Mouse (Mus musculus): ENCODE measurements at regions not wholly inside any gene's neighbourhood (a gene's known extent, or its start where the extent isn't known, plus 50 kb on each side); places are given as distances from the start of the nearest gene placed in this dataset.
A peak's percentile ranks its signal among the peaks of the same experiment; 100 is the strongest.

DNA sequence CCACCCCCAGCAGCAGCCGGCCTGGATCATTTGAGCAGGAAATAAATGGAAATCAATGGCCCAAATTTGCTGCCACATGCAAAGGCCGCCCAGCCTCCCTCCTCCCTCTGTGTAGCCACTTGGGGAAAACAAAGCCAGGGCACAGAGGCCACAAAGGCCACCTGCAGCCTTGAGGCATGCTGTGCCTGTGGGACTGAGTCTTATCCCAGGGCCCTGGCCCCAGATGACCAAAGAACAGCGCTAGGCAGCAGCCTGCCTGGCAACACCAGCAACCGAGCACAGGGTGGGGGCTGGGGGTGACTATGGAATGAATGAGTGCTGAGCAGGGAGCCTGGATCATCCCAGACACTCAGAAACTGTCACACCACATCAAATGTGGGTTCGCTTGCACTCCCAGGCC lies 61.2 kb upstream of the Zmiz1 start:
- ATAC-seq (ENCODE audit: low read depth) = no peak

GRCm38 (mm10) chr14:25398745-25399144 lies 60.2 kb upstream of the Zmiz1 start:
- H3K27ac ChIP-seq (ENCODE audit: low read length) = no peak overlapping the region
- no peaks in the 10 kb centered on the region for H3K27me3 ChIP-seq (ENCODE audit: control insufficient read depth, insufficient read depth, low read depth, low read length)
- ATAC-seq (ENCODE audit: low read depth) = no peak
- H3K4me3 ChIP-seq (ENCODE audit: low read length) = no peak overlapping the region
- H3K4me1 ChIP-seq (replicated peaks; ENCODE audit: control insufficient read depth, insufficient read depth, low read length) = peaks cover 8% of the 10 kb centered on the region
- H3K4me2 ChIP-seq (ENCODE audit: low read depth, low read length) = no peak overlapping the region
- no peaks in the 10 kb centered on the region for H3K36me3 ChIP-seq (ENCODE audit: control insufficient read depth, insufficient read depth, low read length)
- H3K9me3 ChIP-seq (ENCODE audit: control insufficient read depth, low read length) = no peaks in the 10 kb centered on the region
- 88% methylated on average over 5 of the region's 5 CpGs for WGBS
- no peak overlapping the region for H3K9ac ChIP-seq (ENCODE audit: low read length)

More for the DNA sequence above, 61.2 kb upstream of the Zmiz1 start:
- Histone ChIP-seq H3K9me3 (ENCODE audit: control insufficient read depth, low read length) (no peaks in the 10 kb centered on the region), H3K4me1 (replicated peaks; ENCODE audit: control insufficient read depth, insufficient read depth, low read length) (peaks cover 8% of the 10 kb centered on the region), H3K36me3 (ENCODE audit: control insufficient read depth, insufficient read depth, low read length) (no peaks in the 10 kb centered on the region), H3K4me2 (ENCODE audit: low read depth, low read length) (no peak overlapping the region), H3K27me3 (ENCODE audit: control insufficient read depth, insufficient read depth, low read depth, low read length) (no peaks in the 10 kb centered on the region), H3K4me3 (ENCODE audit: low read length) (no peak overlapping the region), H3K27ac (ENCODE audit: low read length) (no peak overlapping the region), H3K9ac (ENCODE audit: low read length) (0 out of 2 replicates have a peak overlapping the region, but pooled peaks have one; percentile 21)
- 46% methylated on average over 5 of the region's 5 CpGs for WGBS

DNA sequence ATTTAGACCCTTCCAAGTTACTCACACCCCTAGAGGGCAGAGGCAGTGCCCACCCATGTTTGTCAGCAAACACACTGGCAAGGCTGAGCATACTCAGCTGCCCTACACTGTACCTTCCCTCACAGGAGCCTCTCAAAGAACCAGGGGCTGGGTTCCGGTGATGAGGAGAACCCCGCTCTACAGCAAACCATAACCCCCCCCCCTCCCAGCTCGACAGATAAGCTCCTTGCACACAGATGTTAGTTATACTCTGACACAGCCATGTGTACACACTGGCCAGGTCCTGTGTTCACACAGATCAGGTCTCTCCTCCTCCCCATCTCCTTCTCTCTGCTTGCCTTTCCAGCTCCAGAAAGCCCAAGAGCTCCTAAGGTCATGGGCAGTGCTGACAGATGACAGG lies 59.7 kb upstream of the Zmiz1 start:
- Histone ChIP-seq H3K36me3 (ENCODE audit: control insufficient read depth, insufficient read depth, low read length) (no peaks in the 10 kb centered on the region), H3K27ac (ENCODE audit: low read length) (no peak overlapping the region), H3K4me3 (ENCODE audit: low read length) (no peak overlapping the region), H3K4me1 (replicated peaks; ENCODE audit: control insufficient read depth, insufficient read depth, low read length) (peaks cover 8% of the 10 kb centered on the region), H3K9ac (ENCODE audit: low read length) (no peak overlapping the region), H3K27me3 (ENCODE audit: control insufficient read depth, insufficient read depth, low read depth, low read length) (no peaks in the 10 kb centered on the region), H3K9me3 (ENCODE audit: control insufficient read depth, low read length) (no peaks in the 10 kb centered on the region), H3K4me2 (ENCODE audit: low read depth, low read length) (no peak overlapping the region)
- WGBS = 34% methylated on average over 3 of the region's 3 CpGs
- no peak for ATAC-seq (ENCODE audit: low read depth)

- Histone ChIP-seq H3K36me3 (ENCODE audit: control insufficient read depth, insufficient read depth, low read length) (no peaks in the 10 kb centered on the region), H3K27ac (ENCODE audit: low read length) (peak overlapping the region; percentile 65), H3K4me3 (ENCODE audit: low read length) (no peak overlapping the region), H3K4me2 (ENCODE audit: low read depth, low read length) (no peak overlapping the region), H3K4me1 (replicated peaks; ENCODE audit: control insufficient read depth, insufficient read depth, low read length) (peaks cover 8% of the 10 kb centered on the region), H3K27me3 (ENCODE audit: control insufficient read depth, insufficient read depth, low read depth, low read length) (no peaks in the 10 kb centered on the region), H3K9ac (ENCODE audit: low read length) (no peak overlapping the region), H3K9me3 (ENCODE audit: control insufficient read depth, low read length) (no peaks in the 10 kb centered on the region)
- 74% methylated on average over 19 of the region's 19 CpGs for WGBS
- peak; percentile 55 for ATAC-seq (ENCODE audit: low read depth)
These were observed 57.7 kb upstream of the Zmiz1 start for GRCm38 (mm10) chr14:25401104-25401963.

DNA sequence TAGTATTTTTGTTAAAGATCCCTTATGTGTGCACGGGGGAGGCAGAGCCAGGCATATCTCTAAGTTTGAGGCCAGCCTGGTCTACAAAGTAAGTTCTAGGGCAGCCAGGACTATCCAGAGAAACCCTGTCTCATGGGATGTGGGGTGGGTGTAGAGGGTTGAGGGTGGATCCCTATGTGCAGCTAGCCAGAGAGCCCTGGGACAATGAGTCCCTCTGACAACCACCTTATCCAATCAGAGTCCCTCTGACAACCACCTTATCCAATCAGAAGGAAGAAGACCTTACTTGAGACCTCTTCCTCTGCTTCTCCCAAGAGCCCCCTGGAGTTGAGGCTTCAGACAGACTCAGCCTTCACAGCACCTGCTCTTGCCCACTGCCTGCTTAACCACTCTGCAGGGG lies 56.6 kb upstream of the Zmiz1 start:
- Histone ChIP-seq H3K36me3 (ENCODE audit: control insufficient read depth, insufficient read depth, low read length) (no peaks in the 10 kb centered on the region), H3K4me2 (ENCODE audit: low read depth, low read length) (no peak overlapping the region), H3K4me3 (ENCODE audit: low read length) (no peak overlapping the region), H3K4me1 (replicated peaks; ENCODE audit: control insufficient read depth, insufficient read depth, low read length) (peaks cover 2% of the 10 kb centered on the region; the same call in 1 of the 2 replicates), H3K27ac (ENCODE audit: low read length) (peak overlapping the region; percentile 48), H3K9ac (ENCODE audit: low read length) (no peak overlapping the region), H3K9me3 (ENCODE audit: control insufficient read depth, low read length) (no peaks in the 10 kb centered on the region), H3K27me3 (ENCODE audit: control insufficient read depth, insufficient read depth, low read depth, low read length) (no peaks in the 10 kb centered on the region)
- ATAC-seq (ENCODE audit: low read depth) = no peak
- WGBS = 73% methylated on average over 1 of the region's 1 CpGs

GRCm38 (mm10) chr14:25405191-25405590 lies 53.8 kb upstream of the Zmiz1 start:
- H3K4me1 ChIP-seq (replicated peaks; ENCODE audit: control insufficient read depth, insufficient read depth, low read length) = no peaks in the 10 kb centered on the region
- H3K27ac ChIP-seq (ENCODE audit: low read length) = no peak overlapping the region
- H3K27me3 ChIP-seq (ENCODE audit: control insufficient read depth, insufficient read depth, low read depth, low read length) = no peaks in the 10 kb centered on the region
- no peak overlapping the region for H3K4me3 ChIP-seq (ENCODE audit: low read length)
- H3K9ac ChIP-seq (ENCODE audit: low read length) = no peak overlapping the region
- 45% methylated on average over 4 of the region's 4 CpGs for WGBS
- no peaks in the 10 kb centered on the region for H3K9me3 ChIP-seq (ENCODE audit: control insufficient read depth, low read length)
- peak; percentile 39; the same call in 1 of the 2 replicates for ATAC-seq (ENCODE audit: low read depth)
- no peak overlapping the region for H3K4me2 ChIP-seq (ENCODE audit: low read depth, low read length)
- no peaks in the 10 kb centered on the region for H3K36me3 ChIP-seq (ENCODE audit: control insufficient read depth, insufficient read depth, low read length)

DNA sequence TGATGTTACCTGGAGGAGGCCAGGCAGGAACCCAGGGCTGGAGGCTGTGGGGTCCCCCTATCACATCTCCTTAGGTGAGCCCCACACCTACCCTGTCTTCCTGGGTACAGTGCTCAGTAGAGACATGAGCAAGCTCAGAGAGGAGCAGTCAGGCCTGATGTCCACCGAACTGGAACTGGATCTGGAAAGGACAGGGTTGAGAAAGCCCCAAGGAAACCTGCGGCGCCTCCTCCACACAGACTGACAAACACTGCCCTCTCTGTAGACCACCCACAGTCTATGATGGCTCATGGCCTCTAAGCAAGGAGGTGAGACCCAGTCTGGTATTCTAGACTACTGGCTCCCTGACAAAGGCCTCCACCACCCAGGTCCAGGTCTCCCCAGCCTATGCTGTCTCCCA lies 52.9 kb upstream of the Zmiz1 start:
- 84% methylated on average over 3 of the region's 3 CpGs for WGBS
- Histone ChIP-seq H3K27me3 (ENCODE audit: control insufficient read depth, insufficient read depth, low read depth, low read length) (no peaks in the 10 kb centered on the region), H3K36me3 (ENCODE audit: control insufficient read depth, insufficient read depth, low read length) (no peaks in the 10 kb centered on the region), H3K4me3 (ENCODE audit: low read length) (no peak overlapping the region), H3K27ac (ENCODE audit: low read length) (no peak overlapping the region), H3K9ac (ENCODE audit: low read length) (no peak overlapping the region), H3K4me1 (replicated peaks; ENCODE audit: control insufficient read depth, insufficient read depth, low read length) (no peaks in the 10 kb centered on the region), H3K9me3 (ENCODE audit: control insufficient read depth, low read length) (no peaks in the 10 kb centered on the region), H3K4me2 (ENCODE audit: low read depth, low read length) (no peak overlapping the region)
- ATAC-seq (ENCODE audit: low read depth) = no peak

- no peak overlapping the region for H3K9ac ChIP-seq (ENCODE audit: low read length)
- H3K27me3 ChIP-seq (ENCODE audit: control insufficient read depth, insufficient read depth, low read depth, low read length) = no peaks in the 10 kb centered on the region
- ATAC-seq (ENCODE audit: low read depth) = no peak
- H3K4me3 ChIP-seq (ENCODE audit: low read length) = no peak overlapping the region
- no peak overlapping the region for H3K27ac ChIP-seq (ENCODE audit: low read length)
- H3K4me2 ChIP-seq (ENCODE audit: low read depth, low read length) = no peak overlapping the region
- no peaks in the 10 kb centered on the region for H3K4me1 ChIP-seq (replicated peaks; ENCODE audit: control insufficient read depth, insufficient read depth, low read length)
- H3K36me3 ChIP-seq (ENCODE audit: control insufficient read depth, insufficient read depth, low read length) = no peaks in the 10 kb centered on the region
- no peaks in the 10 kb centered on the region for H3K9me3 ChIP-seq (ENCODE audit: control insufficient read depth, low read length)
- 89% methylated on average over 6 of the region's 6 CpGs for WGBS
These were observed 52.4 kb upstream of the Zmiz1 start for GRCm38 (mm10) chr14:25406613-25407012.

DNA sequence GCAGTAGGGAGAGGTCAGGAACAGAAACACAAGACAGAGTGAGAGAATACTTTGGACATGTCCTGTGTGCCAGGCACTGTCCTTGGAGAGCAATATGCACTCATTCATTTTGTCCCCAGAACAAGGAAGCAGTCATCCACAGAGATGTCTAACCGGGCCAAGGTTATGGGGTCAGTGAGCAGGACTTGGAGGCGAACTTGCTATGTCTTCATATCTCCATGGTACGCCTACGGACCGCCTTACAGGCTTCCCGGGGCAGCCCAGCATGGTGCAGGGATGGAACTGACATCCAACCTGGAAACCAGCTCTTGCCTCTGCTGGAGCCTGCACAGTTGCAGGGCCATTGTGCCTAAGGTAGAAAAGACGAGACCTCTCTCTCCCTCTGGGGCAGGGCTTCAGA lies 51.9 kb upstream of the Zmiz1 start:
- WGBS = 81% methylated on average over 7 of the region's 7 CpGs
- Histone ChIP-seq H3K27ac (ENCODE audit: low read length) (no peak overlapping the region), H3K27me3 (ENCODE audit: control insufficient read depth, insufficient read depth, low read depth, low read length) (no peaks in the 10 kb centered on the region), H3K4me1 (replicated peaks; ENCODE audit: control insufficient read depth, insufficient read depth, low read length) (no peaks in the 10 kb centered on the region), H3K9me3 (ENCODE audit: control insufficient read depth, low read length) (no peaks in the 10 kb centered on the region), H3K36me3 (ENCODE audit: control insufficient read depth, insufficient read depth, low read length) (no peaks in the 10 kb centered on the region), H3K9ac (ENCODE audit: low read length) (no peak overlapping the region), H3K4me2 (ENCODE audit: low read depth, low read length) (no peak overlapping the region), H3K4me3 (ENCODE audit: low read length) (no peak overlapping the region)
- ATAC-seq (ENCODE audit: low read depth) = no peak
